Mouse (Mus musculus) neural tube, embryonic 11.5 days (tissue): ENCODE data around the gene Myadml2. TPM values are rescaled to one million over a fixed set of nuclear protein-coding genes. Genes with fewer than 3 reads are reported as not detected.

Experiments
- ATAC-seq: fragments of 200-750 bp; cut with Nextera tagmentation; 2 replicates; pipeline ENCODE4 v1.8.0; 2017; ENCODE audit warnings: moderate number of reproducible peaks, mild to moderate bottlenecking, moderate TSS enrichment, moderate library complexity; ENCODE audit not compliant: insufficient read depth, low FRiP score, low TSS enrichment
- DNase-seq: peaks from one replicate; pipeline ENCODE4 v3.0.0-alpha.2; 2015; ENCODE audit warnings: low spot score
- H3K27ac ChIP-seq: fragments of 300-500 bp; sonication (generic); 2 replicates; pipeline ENCODE4 v1.5.1; 2014; ENCODE audit warnings: low read depth, mild to moderate bottlenecking, low read length
- H3K27me3 ChIP-seq: fragments of 300-500 bp; sonication (generic); 2 replicates; pipeline ENCODE4 v1.6.1; 2014; ENCODE audit warnings: mild to moderate bottlenecking, low read length, mixed read lengths; ENCODE audit not compliant: control insufficient read depth, insufficient read depth
- H3K36me3 ChIP-seq: fragments of 300-500 bp; sonication (generic); 2 replicates; pipeline ENCODE4 v1.6.1; 2014; ENCODE audit warnings: mild to moderate bottlenecking, low read length, moderate library complexity, mixed read lengths; ENCODE audit not compliant: control insufficient read depth, insufficient read depth
- H3K4me1 ChIP-seq: fragments of 300-500 bp; sonication (generic); 2 replicates; pipeline ENCODE4 v1.6.1; 2014; ENCODE audit warnings: low read length, mixed read lengths; ENCODE audit not compliant: control insufficient read depth, insufficient read depth
- H3K4me2 ChIP-seq: fragments of 300-500 bp; sonication (generic); 2 replicates; pipeline ENCODE4 v1.6.1; 2014; ENCODE audit warnings: low read depth, mild to moderate bottlenecking, moderate library complexity
- H3K4me3 ChIP-seq: fragments of 300-500 bp; sonication (generic); 2 replicates; pipeline ENCODE4 v1.5.1; 2014; ENCODE audit warnings: low read depth, low read length
- H3K9ac ChIP-seq: fragments of 300-500 bp; sonication (generic); 2 replicates; pipeline ENCODE4 v1.6.1; 2014; ENCODE audit warnings: mild to moderate bottlenecking, low read length
- H3K9me3 ChIP-seq: fragments of 300-500 bp; sonication (generic); 2 replicates; pipeline ENCODE4 v1.6.1; 2016; ENCODE audit warnings: low read length; ENCODE audit not compliant: control insufficient read depth
- WGBS: fragments of 180-500 bp; shearing (Covaris S2); extraction: QIAGEN DNeasy Blood & Tissue Kit; methylation state at CpG from one replicate; pipeline ENCODE4 v1.1.7; 2014; 5-methylcytosine and 5-hydroxymethylcytosine counted together
- polyA plus RNA-seq: library from polyadenylated mRNA; unstranded; fragments of >200 nt; fragmentation: Nextera tagmentation; extraction: Ambion mirVana; gene quantifications from 2 replicates; pipeline ENCODE4 v1.2.1, GENCODE M21; 2014

Myadml2 gene
- polyA plus RNA-seq, 1 experiment from 2014 or later = not detected

DNA sequence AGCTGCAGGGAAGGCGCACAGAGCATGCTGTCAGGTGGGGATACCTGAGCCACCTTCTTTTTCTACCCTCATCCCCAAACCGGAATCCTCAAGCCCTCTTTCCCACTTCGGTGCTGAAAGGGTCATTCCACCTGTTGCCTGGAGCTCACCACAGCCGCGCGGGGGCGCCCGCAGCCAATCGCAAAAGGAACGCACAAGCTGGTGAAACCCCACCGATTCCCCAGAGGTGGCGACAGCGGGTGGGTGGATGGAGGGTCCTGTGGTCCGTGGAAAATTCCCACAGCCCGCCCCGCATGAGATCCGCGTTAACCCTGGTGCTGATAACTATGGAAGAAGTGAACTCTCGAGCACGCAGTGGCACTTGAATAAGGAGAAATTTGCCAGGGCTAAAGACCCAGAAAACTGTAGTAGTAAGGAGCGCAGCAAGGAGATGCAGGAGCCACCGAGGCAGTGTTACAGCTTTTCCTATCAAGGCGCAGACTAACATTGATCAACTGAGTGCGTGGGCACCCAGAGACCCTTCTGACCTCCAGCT lies 11.0 kb upstream of the Myadml2 start:
- Histone ChIP-seq H3K4me3 (no peak overlapping the region), H3K4me2 (no peak overlapping the region; the same call in 1 of the 2 replicates)

DNA sequence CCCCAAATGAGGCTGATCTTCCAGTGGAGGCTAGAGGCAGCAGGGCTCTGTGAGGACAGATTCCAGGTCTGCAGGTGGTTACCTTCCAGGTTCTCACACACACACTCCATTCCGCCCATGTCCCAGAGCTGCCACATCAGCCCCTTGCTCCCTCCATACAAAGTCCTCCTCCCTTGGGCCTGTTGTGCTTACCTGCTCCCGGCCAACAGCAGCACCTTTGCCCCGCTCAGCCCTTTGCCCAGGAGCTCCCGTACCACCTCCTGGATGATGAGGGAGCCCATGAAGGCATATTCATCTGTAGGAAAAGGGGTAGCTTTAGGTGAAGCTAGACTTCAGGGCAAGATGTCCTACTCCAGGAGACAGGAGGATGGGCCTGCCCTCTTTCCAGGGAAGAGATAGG lies 9.3 kb upstream of the Myadml2 start:
- no peak overlapping the region for H3K4me2 ChIP-seq
- no peaks in the 10 kb centered on the region for H3K36me3 ChIP-seq
- H3K4me1 ChIP-seq = peaks cover 14% of the 10 kb centered on the region
- H3K9ac ChIP-seq = no peak overlapping the region
- H3K27ac ChIP-seq = no peak overlapping the region
- H3K9me3 ChIP-seq = no peaks in the 10 kb centered on the region
- 84% methylated on average over 4 of the region's 4 CpGs for WGBS
- no peak for DNase-seq
- peaks cover 41% of the 10 kb centered on the region for H3K27me3 ChIP-seq
- no peak for ATAC-seq
- H3K4me3 ChIP-seq = no peak overlapping the region

More for the DNA sequence above, 11.0 kb upstream of the Myadml2 start:
- 4% methylated on average over 24 of the region's 24 CpGs for WGBS
- no peak for ATAC-seq
- H3K27ac ChIP-seq = no peak overlapping the region
- DNase-seq = peak; percentile 83
- peaks cover 43% of the 10 kb centered on the region for H3K27me3 ChIP-seq
- H3K36me3 ChIP-seq = no peaks in the 10 kb centered on the region
- H3K9me3 ChIP-seq = no peaks in the 10 kb centered on the region
- H3K4me1 ChIP-seq = peaks cover 14% of the 10 kb centered on the region
- no peak overlapping the region for H3K9ac ChIP-seq

DNA sequence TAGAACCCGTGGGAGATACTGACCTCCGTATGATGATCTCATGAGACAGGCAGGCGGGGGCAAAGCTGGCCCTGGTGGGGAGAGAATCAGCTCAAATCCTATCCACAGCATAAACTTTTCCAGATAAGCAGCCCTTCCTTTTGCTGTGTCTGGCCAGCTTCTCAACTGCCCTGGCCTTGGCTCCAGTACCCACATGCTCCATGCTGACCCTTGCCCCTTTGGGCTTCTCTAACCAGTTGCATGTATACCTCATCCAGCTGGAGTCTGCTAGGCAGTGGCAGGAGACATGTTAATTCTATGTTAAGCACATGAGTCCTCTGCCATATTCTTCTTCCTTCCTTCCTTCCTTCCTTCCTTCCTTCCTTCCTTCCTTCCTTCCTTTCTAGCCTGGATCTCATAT lies 6.8 kb upstream of the Myadml2 start:
- DNase-seq = no peak
- 94% methylated on average over 3 of the region's 3 CpGs for WGBS
- Histone ChIP-seq H3K9ac (no peak overlapping the region), H3K36me3 (no peaks in the 10 kb centered on the region), H3K9me3 (no peaks in the 10 kb centered on the region), H3K4me2 (no peak overlapping the region), H3K27ac (no peak overlapping the region), H3K4me1 (no peaks in the 10 kb centered on the region), H3K4me3 (no peak overlapping the region), H3K27me3 (peaks cover 16% of the 10 kb centered on the region)
- ATAC-seq = no peak

DNA sequence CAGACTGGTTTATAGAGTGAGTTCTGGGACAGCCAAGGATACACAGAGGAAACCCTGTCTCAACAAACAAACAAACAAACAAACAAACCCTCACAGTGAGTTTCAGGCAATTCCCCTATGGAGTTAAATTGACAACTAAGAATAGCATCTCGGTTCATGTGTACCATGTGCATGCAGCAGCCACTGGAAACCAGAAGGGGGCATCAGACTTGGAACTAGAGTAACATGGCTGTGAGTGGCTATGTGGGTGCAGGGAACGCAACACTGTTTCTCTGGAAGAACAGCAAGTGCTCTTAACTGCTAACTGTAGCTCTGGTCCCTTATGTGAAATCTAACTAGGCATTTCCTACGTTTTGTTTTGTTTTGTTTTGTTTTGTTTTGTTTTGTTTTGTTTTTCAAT lies 3.9 kb upstream of the Myadml2 start:
- Histone ChIP-seq H3K9me3 (no peaks in the 10 kb centered on the region), H3K36me3 (no peaks in the 10 kb centered on the region), H3K9ac (no peak overlapping the region), H3K4me3 (no peak overlapping the region), H3K4me1 (peaks cover 7% of the 10 kb centered on the region), H3K4me2 (no peak overlapping the region), H3K27ac (no peak overlapping the region), H3K27me3 (no peaks in the 10 kb centered on the region)
- ATAC-seq (no peak), DNase-seq (no peak)
- WGBS = 83% methylated on average over 3 of the region's 3 CpGs

DNA sequence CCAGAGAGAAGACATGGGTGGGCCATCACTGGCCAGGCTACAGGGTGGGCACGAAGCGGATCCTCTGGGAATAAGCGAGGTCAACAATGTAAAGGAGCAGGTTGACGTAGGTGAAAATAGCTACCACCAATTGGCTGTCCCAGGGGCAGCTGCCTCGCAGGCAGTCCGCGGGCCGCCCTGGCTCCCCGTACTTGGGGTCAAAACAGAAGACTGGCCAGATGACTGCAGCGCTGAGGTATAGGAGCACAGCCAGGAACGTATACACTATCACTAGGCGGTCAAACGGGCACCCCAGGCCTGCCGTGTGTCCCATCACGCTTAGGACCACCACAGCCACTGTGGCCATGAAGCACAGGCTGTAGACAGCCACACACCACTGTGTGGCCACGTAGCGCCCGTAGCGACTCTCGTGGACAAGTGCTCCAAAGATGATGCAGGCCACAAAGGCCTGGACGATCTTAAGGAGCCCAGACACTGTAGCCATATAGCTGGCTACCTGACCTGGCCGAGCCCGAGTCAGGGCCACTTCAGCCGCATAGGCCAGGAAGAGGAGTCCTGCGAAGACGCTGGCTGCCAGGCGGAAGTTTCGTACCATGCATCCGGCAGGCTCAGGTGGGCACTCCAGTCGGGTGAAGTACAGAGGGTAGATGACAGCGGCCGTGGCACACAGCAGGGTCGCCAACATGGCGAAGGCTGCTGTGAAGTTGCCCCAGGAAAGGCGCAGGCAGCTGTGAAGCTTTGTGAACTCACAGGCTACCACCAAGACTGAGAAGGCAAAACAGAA lies 719 bp downstream of the Myadml2 start:
- Histone ChIP-seq H3K4me2 (no peak overlapping the region; the same call in 1 of the 2 replicates), H3K9ac (no peak overlapping the region), H3K36me3 (no peaks in the 10 kb centered on the region; the same call in 1 of the 2 replicates), H3K27ac (no peak overlapping the region), H3K9me3 (no peaks in the 10 kb centered on the region), H3K4me3 (no peak overlapping the region), H3K27me3 (no peaks in the 10 kb centered on the region), H3K4me1 (peaks cover 15% of the 10 kb centered on the region)
- no peak for DNase-seq
- 80% methylated on average over 35 of the region's 35 CpGs for WGBS
- no peak for ATAC-seq

DNA sequence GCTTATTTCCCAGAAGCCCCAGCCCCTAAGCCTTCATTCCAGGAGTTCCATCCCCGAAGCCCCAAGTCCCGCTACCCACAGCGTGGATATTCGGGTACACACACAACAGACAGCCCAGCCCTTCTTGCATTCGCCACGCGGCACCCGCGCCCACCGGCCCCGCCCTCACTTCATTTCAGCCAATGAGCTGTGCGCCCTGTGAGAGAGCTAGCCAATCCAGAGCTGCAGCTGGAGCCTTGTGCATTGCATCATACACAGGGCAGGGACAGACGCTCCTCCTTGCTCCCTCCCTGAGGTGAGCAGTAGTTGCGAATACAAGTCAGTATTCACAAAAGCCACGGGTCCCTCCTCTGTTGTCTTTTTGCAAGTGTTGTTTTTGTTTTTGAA lies 4.4 kb downstream of the Myadml2 start, which contains the start of gene Pycr1:
TSS of gene Pycr1 (minus strand) at position 169 of the 387 bp plus-strand sequence.
- under 1% methylated on average over 15 of the region's 15 CpGs for WGBS
- H3K9me3 ChIP-seq = no peaks in the 10 kb centered on the region
- H3K4me2 ChIP-seq = peak within 1 kb of the TSS; percentile 84
- no peaks in the 10 kb centered on the region for H3K27me3 ChIP-seq
- H3K4me1 ChIP-seq = peaks cover 16% of the 10 kb centered on the region
- peak; percentile 100 for ATAC-seq
- H3K4me3 ChIP-seq = peak within 1 kb of the TSS; percentile 46
- DNase-seq = peak; percentile 92
- H3K9ac ChIP-seq = peak within 1 kb of the TSS; percentile 68
- no peaks in the 10 kb centered on the region; the same call in 1 of the 2 replicates for H3K36me3 ChIP-seq
- H3K27ac ChIP-seq = no peak within 1 kb of the TSS

DNA sequence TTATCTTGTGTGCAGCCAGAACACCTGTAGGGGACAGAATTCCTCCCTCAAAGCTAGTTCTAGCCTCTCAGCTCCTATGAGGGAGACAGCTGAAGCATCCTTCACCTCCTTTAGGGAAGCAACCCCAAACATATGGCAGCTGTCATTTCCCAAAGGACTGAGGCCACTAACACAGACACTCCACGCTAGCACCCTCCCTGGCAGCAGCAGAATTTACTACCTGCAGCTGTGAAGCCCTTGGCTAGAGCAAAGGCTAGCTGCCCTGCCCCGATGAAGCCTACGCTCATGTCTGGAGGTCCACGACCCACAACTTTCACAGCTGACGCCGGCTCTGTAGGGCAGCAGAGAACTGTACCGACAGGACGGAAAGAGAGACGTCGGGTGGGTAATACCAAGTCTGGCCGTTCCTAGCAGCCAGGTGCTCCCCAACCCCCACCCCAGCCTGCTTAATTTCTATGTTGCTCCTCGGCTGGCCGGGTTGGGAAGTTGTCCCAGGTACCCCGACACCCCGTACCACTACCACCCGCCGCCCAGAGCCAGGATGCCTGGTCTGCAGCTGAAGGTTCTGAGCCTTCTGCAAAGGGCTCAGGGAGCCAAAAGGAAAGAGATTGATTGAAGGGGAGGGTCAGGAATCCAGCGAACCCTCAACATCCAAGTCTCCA lies 4.9 kb downstream of the Myadml2 start:
- Histone ChIP-seq H3K9ac (peak overlapping the region; percentile 68), H3K27ac (no peak overlapping the region)
- WGBS = 3% methylated on average over 18 of the region's 18 CpGs

DNA sequence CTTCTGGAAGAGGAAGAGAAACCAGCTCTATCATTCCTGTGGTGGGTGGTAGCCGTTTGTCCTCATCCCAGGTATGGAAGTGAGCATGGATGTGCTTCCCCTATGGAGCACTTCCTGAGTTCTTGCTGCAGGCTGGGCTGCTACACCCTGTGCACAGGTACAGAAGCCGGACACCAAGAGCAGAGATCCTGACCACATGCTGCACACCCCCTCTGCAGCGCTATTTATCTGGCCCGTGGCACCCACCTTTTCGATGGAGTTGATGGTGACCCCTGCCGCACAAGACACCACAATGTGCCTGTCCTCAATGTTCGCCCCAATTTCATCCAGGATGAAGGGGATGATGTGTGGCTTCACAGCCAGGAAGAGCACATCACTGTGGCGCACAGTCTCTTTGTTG lies 6.1 kb downstream of the Myadml2 start:
- DNase-seq = no peak
- H3K4me3 ChIP-seq = no peak overlapping the region
- no peaks in the 10 kb centered on the region; the same call in 1 of the 2 replicates for H3K36me3 ChIP-seq
- H3K4me1 ChIP-seq = peaks cover 10% of the 10 kb centered on the region
- WGBS = 78% methylated on average over 8 of the region's 8 CpGs
- no peak overlapping the region for H3K9ac ChIP-seq
- H3K27me3 ChIP-seq = no peaks in the 10 kb centered on the region
- no peak for ATAC-seq
- H3K27ac ChIP-seq = no peak overlapping the region
- H3K4me2 ChIP-seq = no peak overlapping the region
- no peaks in the 10 kb centered on the region for H3K9me3 ChIP-seq

More for the DNA sequence above, 4.9 kb downstream of the Myadml2 start:
- Histone ChIP-seq H3K4me2 (peak overlapping the region; percentile 84), H3K4me3 (peak overlapping the region; percentile 46), H3K27me3 (no peaks in the 10 kb centered on the region), H3K4me1 (peaks cover 13% of the 10 kb centered on the region), H3K9me3 (no peaks in the 10 kb centered on the region), H3K36me3 (no peaks in the 10 kb centered on the region; the same call in 1 of the 2 replicates)
- peak; percentile 39 for ATAC-seq
- no peak for DNase-seq
